Mouse (Mus musculus) brown adipose tissue, adult 24 weeks (tissue): Measurements from ENCODE around the gene Acbd4. TPM values are rescaled to one million over a fixed set of nuclear protein-coding genes. Genes with fewer than 3 reads are reported as not detected.

Experiments
- H3K27ac ChIP-seq: fragments of 200-500 bp; replicated peaks from 2 replicates; pipeline ENCODE4 v1.5.1; 2012; ENCODE audit warnings: low read depth, mild to moderate bottlenecking, low read length
- H3K4me1 ChIP-seq: fragments of 200-500 bp; 2 replicates; pipeline ENCODE4 v1.6.1; 2012; ENCODE audit warnings: low read length, mixed read lengths; ENCODE audit not compliant: control insufficient read depth, insufficient read depth, insufficient read length
- H3K4me3 ChIP-seq: fragments of 200-500 bp; 2 replicates; pipeline ENCODE4 v1.5.1; 2012; ENCODE audit warnings: low read depth, mild to moderate bottlenecking, low read length, moderate library complexity; ENCODE audit not compliant: insufficient read depth
- polyA plus RNA-seq: library from polyadenylated mRNA; stranded (reverse); fragments of >200 nt; gene quantifications from 2 replicates; pipeline ENCODE4 v1.2.4, GENCODE M21; 2012; ENCODE audit not compliant: missing spikeins, insufficient read depth, insufficient read length

The Acbd4 gene
- polyA plus RNA-seq, 1 experiment = 183 TPM

DNA sequence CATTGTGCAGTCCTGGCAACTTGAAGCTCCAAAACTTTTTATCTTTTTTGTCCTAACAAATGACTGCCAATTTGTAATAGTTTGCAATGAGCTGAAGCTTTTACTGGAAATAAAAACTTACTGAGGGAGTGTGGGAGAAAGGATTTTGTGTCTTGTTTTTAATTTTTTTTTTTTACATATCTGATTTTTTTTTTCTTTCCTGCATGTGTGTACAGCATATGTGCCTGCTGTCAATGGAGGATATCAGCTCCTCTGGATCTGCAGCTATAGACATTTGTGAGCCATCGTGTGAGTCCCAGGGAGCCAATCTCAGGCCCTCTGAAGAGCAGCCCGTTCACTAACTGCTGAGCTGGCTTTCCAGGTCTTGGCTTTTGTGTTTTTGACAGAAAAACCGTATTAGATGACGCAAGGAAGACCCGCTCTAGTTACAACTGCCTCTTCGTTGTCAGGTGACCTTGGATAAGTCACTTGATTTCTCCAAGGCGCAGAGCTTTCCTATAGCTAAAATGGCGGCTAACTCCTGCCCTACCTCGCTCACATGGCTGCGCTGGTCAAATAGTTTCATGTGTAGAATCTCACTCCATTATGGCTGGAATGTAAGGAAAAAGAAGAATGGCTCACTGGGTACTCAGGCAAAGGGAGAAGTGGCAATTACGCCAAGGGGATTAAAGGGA is 12.9 kb downstream of the Acbd4 start:
- H3K4me1 ChIP-seq = peaks cover 19% of the 10 kb centered on the region
- peak overlapping the region; percentile 96 for H3K27ac ChIP-seq
- peak overlapping the region; percentile 83 for H3K4me3 ChIP-seq

DNA sequence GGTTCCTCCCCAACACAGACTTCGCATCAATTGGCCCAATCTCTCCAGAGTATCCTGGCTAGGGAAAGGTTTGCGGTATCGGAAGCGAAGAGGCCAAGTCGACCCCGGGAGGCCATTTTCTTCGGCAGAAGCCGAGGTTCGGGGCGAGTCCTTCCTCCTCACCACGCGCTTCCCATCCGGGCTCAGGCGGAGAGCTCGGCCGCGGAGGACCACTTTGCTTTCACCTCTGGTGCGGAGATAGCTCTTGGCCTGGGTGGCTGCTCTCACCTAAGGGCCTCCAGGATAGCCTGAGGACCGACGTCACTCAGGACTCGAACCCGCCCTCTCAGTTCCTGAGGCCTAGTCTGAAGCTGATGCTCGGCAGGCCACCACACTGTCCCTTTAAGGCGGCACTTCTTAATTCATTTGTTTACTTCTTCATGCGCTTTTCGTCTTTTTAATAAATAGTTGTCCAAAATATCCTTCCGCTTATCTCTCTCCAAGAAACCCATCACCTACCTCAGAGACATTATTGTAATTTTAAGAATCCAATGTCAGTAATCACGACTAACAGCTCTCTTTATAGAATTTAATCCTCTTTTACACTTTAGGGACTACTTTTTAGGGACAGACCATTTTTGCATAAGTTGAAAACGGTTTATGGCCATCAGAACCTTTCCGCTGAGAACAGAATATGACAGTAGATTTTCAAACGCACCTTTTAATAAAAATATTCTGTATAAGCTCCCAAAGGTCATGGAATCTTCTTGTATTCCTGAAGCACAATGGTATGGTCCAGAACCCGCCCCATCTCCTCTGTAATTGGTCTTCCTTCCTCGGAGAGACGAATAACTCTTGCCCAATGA is 13.9 kb downstream of the Acbd4 start:
- H3K4me1 ChIP-seq = peaks cover 19% of the 10 kb centered on the region
- H3K4me3 ChIP-seq = peak overlapping the region; percentile 83
- peak overlapping the region; percentile 96 for H3K27ac ChIP-seq

DNA sequence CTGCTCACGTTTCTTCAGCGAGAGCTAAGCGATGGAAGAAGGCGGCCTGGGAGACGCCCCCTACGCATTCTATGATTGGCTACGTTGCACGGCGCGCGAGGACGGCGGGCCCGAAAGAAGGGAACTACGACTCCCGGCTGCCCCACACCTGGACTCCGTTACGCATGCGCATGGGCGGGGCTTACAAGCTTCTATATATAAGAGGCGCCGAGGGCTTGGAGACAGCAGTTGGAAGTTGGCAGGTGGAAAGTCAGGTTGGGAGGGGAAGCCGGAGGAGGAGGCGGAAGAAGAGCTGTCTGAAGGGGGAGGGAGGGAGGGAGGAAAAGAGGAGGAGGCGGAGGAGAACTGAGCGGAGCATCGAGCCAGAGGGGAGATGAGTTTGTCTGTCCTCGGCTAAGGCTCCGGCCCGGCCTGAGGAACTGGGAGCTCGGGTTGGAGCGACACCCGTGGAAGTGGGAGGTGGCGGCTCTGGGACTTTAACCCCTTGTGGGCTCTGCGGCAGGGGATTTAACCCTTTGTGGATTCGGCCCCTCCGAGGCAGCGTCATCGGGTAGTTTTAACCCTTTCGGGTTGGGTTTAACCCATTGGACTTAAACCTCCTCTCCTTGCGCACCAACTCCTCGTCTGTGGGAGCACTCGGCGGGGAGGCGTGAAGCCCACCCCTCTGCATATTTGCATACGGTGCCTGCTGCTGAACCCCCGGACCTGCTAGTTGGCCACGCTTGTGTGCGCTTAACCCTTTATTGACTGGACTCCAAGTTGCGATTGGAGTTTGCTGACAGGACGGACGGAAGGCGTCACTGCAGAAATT is 14.7 kb downstream of the Acbd4 start, which contains the start of gene Hexim1:
Gene Hexim1, plus strand, starts transcription at position 224 of the 811 bp plus-strand sequence.
- Histone ChIP-seq H3K27ac (peak within 1 kb of the TSS; percentile 96), H3K4me3 (peak within 1 kb of the TSS; percentile 83), H3K4me1 (peaks cover 17% of the 10 kb centered on the region)

DNA sequence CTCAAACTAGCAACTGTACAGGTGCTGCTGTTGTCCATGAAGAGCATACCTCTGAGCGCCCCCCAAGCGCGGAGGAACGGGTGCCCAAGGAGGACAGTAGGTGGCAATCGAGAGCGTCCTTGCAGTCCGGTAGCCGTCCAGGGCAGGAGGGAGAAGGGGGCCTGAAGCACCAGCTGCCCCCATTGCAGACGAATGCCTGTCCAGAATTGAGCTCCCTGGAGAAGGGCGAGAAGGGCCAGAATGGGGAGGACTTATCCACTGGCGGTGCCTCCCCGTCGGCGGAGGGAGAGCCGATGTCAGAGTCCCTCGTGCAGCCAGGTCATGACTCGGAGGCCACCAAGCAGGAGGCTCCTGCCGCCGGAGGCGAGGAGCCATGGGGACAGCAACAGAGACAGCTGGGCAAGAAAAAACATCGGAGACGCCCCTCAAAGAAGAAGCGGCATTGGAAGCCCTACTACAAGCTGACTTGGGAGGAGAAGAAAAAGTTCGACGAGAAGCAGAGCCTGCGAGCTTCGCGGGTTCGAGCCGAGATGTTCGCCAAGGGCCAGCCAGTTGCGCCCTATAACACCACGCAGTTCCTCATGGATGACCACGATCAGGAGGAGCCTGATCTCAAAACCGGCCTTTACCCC is 15.6 kb downstream of the Acbd4 start:
- Histone ChIP-seq H3K27ac (peak overlapping the region; percentile 46), H3K4me3 (peak overlapping the region; percentile 75), H3K4me1 (peaks cover 14% of the 10 kb centered on the region; the same call in 1 of the 2 replicates)

DNA sequence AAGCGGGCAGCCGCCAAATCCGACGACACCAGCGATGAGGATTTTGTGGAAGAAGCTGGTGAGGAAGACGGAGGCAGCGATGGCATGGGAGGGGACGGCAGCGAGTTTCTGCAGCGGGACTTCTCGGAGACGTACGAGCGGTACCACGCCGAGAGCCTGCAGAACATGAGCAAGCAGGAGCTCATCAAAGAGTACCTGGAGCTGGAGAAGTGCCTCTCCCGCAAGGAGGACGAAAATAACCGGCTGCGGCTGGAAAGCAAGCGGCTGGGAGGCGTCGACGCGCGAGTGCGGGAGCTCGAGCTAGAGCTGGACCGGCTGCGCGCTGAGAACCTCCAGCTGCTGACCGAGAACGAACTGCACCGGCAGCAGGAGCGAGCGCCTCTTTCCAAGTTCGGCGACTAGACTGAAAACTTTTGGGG is 16.1 kb downstream of the Acbd4 start:
- H3K4me3 ChIP-seq = peak overlapping the region; percentile 75
- peaks cover 11% of the 10 kb centered on the region; the same call in 1 of the 2 replicates for H3K4me1 ChIP-seq
- H3K27ac ChIP-seq = peak overlapping the region; percentile 26; the same call in 1 of the 2 replicates

DNA sequence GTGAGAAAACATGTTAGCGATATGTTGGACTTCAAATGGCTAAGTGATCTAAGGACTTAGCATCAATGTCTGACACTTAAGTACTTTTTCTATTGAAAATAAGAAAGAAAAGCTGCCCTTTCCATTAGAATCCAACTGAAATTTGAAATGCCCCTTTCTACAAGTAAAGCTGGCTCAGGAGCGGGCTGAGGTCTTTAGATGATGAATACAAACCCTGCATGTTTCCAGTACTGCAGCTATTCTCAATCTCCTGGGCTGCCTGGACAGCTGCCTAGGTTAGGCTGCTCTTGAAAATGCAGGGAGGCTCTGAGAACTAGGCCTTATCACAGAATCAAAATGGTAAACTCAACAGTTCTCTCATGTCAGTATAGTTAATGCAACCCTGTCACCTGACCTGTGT is 17.4 kb downstream of the Acbd4 start:
- Histone ChIP-seq H3K27ac (no peak overlapping the region), H3K4me1 (peaks cover 3% of the 10 kb centered on the region; the same call in 1 of the 2 replicates), H3K4me3 (peak overlapping the region; percentile 8; the same call in 1 of the 2 replicates)

DNA sequence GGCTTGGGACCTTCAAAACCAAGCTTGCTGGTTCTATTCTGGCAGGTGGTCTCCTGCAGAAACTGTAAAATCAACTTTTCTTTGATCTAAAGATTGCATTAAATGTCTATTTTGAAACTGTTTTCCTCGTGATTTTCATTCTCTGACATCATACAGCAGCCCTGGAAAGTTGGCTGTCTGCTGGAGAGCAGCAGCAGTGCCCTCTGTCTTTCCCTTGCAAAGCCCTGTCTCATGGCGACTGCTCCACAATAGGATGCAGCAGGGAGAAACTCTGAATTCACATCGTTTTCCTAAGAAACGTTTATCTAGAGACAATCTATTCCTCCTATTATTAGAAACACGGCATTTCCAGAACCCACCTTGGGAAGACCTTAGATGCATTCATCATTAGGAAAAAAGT is 18.1 kb downstream of the Acbd4 start:
- Histone ChIP-seq H3K27ac (no peak overlapping the region), H3K4me1 (peaks cover 2% of the 10 kb centered on the region; the same call in 1 of the 2 replicates), H3K4me3 (no peak overlapping the region)

DNA sequence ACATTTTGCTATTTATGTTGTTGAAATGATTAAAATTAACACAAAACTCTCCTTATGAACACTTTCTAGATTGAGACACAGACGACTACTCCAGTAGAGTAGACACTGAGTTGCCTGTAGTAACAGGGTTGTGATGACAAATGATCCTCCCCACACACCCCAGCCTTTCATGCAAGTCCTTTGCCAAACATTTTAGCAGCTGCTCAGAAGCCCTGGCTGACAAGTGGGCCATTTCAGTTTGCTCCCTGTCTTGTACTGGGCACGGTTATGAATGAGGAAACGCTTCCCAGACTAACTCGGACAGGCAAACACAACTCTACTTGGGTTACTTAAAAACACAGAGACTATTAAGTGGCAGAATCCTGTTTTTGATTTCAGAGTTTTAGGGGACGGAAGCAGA is 18.8 kb downstream of the Acbd4 start:
- no peak overlapping the region for H3K4me3 ChIP-seq
- H3K4me1 ChIP-seq = no peaks in the 10 kb centered on the region
- H3K27ac ChIP-seq = no peak overlapping the region

DNA sequence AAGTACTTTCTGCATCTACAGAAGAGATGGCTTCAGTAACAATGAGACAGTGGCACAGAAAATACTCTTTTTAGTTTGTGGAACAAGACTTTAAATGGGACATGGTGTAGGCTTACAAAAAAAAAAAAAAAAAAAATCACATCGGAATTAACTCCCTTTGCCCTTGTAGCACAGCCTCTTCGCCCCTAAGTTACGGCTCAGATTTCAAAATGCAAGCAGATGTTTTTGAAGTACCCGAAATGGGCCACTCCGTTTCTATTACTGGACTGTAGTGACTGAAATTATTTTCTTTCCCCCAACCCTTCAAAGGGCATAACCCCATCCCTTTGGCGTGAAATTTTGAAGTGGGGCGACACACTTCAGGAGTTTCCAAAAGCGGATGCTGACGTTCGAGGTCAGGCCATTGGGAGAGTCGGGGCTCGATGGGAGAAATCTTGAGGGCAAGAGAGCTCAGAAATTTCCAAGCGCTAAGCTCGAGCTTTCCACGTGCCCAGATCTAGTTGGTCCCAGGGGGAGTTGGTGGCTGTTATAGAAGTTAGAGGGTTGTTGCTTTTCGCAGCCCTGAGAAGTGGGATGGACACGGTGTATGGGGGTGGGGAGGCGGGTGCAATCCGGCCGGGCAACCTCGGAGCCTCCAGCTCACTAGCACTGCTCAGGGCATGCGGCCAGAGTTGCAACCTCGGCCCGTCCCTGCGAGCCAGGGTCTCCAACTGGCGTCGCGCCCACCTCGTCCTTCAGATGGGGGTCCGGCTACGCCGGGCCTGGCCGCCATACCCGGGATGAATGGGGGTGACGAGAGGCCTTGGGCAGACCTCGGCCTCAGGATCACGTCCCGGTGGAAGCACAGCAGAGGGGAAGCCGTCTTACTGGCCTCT is 30.5 kb downstream of the Acbd4 start, which contains the start of gene Hexim2:
Gene Hexim2, plus strand, starts transcription at position 729 of the 875 bp plus-strand sequence.
- H3K27ac ChIP-seq = peak within 1 kb of the TSS; percentile 97
- peak within 1 kb of the TSS; percentile 81 for H3K4me3 ChIP-seq
- peaks cover 7% of the 10 kb centered on the region for H3K4me1 ChIP-seq

DNA sequence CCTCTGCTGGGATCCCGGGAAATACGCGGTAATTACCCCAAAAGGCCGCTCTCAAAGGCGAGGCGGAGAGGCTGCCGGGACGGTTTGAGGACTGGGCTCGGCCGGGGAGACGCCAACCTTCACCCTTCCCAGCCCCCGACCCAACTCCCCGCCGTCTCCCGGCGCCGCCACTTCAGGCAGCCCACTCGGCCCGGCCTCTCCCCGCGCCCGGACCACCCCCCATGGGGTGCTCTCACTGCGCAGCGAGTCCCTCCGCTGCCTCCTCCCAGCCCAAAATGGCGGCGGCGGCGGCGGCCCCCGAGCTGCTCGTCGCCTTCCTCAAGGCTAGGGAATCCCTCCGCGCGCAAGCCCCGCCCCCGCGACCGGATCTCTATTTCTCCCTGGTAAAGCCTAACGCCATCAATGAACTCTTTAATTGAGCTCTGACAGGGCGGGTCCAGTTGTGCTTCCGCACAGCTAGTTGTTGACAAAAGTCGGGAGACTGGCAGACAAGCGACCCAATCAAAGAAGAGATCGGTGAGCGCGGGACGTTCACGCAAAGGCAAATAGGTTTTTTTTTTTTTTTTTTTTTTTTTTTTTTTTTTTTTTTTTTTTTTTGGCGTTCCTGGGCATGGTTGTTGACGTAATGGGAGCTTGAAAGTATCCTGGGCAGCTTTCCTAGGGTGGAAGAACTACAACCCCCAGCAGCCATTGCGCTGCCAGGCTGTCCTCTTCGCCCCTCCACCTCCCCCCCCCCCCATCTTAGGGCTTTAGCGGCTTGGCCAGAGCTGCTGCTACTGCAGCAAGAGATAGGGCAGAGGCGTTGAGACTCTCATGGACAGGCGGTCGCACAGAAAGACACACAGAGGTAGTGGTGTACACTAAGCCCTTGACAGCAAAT is 31.3 kb downstream of the Acbd4 start:
- peak overlapping the region; percentile 81 for H3K4me3 ChIP-seq
- H3K27ac ChIP-seq = peak overlapping the region; percentile 97
- H3K4me1 ChIP-seq = peaks cover 7% of the 10 kb centered on the region

DNA sequence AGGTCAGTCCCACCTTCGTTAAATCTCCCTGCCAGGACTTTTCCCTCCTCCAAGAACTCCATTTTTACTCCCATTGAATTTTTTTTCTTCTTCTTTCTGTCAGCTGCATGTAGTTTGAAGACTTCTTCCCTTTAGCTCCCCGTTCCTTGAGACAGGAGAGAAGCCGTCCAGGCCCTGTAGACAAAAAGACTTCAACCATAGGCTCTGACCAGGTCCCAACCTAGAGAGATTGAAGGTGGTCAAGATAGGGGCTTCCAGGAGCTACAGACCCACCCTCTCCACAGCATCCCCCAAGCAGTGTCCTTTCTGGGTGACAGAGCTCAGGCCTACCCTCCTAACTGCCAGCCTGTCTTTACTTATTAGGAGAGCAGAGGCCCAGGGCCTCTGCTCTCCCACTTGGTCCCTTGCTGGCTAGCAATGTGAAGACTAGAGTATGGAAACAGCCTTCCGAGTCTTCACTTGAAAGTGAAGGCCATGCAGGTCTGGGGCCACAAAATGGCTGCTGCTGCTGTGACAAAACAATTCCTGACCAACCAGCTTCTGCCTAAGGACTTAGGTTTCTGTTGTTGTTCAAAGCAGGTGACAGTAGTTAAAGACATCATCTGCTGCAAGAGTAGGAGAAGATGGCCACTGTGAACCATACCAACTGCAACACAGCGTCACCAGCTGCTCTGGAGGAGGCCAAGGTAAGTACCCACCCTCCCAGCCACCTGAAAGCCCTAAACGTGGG is 32.1 kb downstream of the Acbd4 start:
- H3K27ac ChIP-seq = peak overlapping the region; percentile 74
- H3K4me1 ChIP-seq = peaks cover 7% of the 10 kb centered on the region
- H3K4me3 ChIP-seq = peak overlapping the region; percentile 48

DNA sequence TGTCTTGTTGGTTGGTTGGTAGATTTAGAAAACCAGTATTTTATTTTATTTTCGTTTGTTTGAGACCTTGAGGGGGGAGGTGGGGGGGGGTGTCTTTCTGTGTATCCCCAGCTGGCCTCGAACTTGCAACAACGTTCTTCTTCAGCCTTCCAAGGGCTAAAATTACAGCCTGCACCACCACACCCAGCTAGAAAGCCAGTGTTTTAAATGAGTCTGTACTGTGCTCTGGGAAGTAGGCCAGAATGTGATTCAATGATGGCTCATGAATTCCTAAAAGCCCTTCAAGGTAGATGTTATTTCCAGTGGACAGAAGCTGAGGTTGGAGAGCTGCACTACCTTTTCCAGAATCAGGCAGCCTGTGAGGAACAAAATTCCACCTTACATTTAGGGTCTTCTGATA is 32.7 kb downstream of the Acbd4 start:
- Histone ChIP-seq H3K27ac (no peak overlapping the region), H3K4me1 (peaks cover 7% of the 10 kb centered on the region), H3K4me3 (no peak overlapping the region)
